Mouse (Mus musculus) frontal cortex, postnatal 14 days (tissue): Measurements from ENCODE around the gene 1700015F17Rik.
A peak's percentile ranks its signal among the peaks of the same experiment; 100 is the strongest.

Source experiments
- DNase-seq, 2 experiments: peaks; one replicate each; pipeline ENCODE4 v3.0.0; 2022; ENCODE audit warnings: low spot score in 2 of 2

1700015F17Rik gene

DNA sequence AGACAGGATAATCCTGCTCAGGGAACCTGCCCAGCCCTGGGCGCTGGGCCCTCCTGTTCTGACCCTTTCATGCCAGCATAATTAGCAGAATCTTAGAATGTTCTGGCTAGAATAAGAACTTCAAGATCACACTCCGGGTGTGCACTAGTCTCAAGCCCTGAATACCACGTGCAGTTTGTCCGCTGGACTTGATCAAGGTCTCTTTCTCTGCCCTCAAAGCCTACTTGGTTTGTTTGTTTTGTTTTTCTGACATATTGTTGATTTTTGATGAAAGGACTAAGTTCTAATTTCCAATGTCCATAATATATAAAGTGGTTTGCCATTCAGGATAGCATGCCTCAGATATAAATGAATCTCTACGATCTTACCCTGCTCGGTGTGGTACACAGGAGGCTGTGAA, at the start of gene 1700015F17Rik:
Gene 1700015F17Rik, minus strand, starts transcription at position 101 of the 400 bp plus-strand sequence.
- DNase-seq: no peak

DNA sequence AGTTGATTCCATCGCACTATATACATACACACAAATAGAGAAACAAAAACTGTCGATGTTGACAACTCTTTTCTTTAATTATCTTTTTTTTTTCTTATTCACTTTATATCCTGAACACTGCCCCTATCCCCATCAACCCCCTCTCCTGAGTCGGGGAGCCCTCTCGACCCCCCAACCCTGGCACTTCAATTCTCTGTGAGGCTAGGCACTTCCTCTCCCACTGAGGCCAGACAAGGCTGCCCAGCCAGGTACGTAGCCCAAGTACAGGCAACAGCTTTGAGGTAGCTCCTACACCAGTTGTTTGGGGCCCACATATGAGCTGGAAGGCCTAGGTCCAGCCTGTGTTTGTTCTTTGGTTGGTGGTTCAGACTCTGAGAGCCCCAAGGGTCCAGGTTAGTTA, 36.5 kb upstream of the 1700015F17Rik start:
- no peak for DNase-seq

DNA sequence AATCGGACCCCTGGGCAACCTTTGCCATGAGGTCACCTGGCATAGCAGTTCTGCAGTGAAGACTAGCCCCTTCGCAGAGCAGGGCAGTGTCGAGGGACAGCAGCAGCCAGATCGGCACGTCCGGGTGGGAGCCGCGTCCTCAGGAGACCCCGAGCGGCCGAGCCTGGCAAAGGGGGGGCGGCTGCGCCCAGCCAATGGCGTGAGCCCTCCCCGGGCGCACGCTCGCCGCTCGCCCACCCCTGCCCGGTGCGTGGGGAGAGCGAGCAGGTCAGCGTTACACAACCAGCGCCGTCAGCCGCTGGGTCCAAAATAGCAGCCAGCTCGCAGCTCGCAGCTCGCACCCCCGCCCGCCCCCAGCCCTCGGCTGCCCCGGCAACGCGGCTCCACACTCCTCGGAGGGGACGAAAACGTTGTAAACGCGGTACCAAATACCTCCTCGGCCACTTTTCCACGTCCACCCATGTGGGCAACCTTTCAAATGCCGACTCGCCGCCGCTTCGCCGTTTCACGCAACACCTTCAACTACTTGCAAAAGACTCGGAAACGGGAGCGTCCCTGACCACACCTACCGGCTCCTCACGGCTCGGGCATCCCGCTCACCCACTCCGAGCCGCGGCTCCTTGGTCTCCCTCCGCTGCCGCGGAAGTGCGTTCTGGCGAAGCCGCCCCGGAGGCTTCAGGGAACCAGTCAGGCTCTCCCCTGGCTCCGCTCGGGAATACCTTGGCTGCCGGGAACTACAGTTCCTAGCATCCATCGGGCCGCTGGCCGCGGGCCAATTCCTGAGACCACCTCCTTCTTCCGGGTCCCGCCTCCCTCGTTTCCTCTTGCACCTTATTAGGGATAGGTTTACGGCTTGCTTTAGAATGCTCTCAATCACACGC, 35.5 kb upstream of the 1700015F17Rik start, which contains the start of gene Cldn12:
Gene Cldn12, minus strand, starts transcription at position 763 of the 881 bp plus-strand sequence.
- DNase-seq: peak; percentile 95

DNA sequence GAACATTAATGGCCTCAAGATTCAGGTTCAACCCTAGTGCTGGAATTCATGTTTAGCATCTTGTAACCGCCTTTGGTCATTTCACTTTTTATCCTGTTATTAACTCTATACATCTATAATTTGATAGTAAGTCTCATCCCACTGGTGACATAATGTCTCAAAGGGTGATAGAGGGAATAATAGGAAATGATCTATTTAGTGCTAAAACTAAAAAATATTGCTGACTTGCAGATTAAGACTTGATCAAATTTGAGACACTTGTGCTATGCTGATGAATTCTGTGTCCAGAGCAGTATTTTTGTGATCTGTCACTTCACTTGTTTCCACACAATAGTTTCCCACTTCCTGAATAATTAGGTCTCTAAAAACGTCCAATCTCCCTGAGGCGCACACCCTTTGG, 32.5 kb upstream of the 1700015F17Rik start:
- no peak for DNase-seq

DNA sequence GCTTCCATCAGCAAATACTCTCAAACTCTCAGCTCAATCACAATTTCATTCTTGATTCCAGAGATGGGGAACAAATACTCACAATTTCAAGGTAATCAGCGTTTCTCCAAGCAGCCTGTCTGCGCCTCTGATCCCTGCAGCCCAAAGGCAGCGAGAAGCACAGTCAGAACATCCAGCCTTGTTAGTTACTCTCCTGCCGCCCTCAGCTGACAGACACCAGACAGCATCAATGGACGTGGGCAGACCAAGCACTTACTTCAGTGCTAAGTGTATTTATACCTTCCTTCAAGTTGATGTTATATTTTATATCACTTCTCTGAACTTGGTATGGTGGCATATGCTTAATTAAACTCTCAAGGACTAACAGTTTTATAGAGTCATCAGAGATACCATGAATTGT, 32.0 kb upstream of the 1700015F17Rik start:
- no peak for DNase-seq

DNA sequence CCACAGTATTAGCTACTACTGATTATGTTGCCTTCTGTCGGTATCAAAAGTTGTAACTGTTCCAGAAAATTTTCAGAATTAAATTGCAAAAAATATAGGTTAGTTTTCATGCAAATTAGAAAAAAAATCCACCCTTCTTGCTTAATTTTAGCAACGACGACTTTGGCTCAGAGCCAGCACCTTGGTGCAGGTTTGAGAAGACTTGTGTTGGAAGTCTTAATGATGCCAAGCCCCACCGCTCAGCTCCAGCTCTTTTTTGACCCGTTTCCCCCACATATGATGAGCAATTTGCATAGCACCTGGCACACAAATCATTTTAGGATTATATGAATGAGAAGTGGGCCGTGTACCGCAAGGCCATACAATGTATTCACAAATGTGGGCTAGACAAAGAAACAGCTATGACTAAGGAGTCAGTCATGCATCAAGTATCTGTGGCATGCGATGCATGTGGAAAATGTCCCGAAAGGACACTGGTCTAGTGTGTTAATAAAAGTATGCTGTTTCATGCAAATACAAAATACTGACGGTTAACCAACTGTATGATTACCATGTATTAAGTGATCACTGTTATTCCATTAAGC, 31.5 kb upstream of the 1700015F17Rik start:
- no peak for DNase-seq

DNA sequence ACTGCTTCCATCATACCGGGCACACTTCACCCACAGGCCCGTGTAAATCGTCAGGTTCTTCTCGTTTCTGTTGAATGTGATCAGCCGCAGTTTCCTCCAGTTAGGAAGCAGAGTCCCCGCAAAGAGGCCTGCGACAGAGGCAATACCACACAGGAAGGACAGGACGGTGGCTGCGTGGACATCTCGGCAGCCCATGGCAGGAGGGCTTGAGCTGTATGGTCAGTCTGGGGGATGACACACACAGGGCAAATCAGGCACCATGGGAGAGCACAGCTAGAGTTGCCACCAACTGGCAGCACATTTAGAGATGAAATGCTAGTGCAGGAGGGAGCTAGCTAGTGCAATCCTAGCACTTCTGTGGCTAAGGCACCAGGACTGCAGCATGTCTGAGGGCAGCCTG, 29.3 kb upstream of the 1700015F17Rik start:
- no peak for DNase-seq

DNA sequence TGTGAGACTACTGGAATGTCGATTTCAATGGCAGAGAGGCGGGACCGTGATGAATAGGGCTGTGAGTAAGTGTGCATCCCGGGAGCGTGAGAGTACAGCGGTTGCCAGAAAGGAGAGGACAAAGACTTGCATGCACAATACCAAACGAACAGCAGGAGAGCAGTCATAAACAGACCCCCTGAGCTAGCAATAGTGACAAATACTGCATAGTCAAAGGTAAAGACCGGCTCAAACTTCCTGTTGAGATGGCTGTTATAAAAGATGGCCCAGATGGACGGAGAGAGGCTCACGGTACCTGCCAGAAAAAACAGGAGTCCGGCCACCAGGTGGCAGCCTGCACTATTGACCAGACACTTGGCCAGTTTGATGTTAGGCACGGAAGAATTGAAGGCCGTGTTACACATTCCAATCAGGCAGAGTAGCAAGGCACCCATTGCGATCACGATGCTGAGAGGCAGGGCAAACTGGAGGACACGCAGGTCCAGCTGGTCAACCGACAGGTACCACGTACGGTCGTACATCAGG, 28.8 kb upstream of the 1700015F17Rik start:
- peak in 1 of 2 experiments; percentile 57 for DNase-seq

DNA sequence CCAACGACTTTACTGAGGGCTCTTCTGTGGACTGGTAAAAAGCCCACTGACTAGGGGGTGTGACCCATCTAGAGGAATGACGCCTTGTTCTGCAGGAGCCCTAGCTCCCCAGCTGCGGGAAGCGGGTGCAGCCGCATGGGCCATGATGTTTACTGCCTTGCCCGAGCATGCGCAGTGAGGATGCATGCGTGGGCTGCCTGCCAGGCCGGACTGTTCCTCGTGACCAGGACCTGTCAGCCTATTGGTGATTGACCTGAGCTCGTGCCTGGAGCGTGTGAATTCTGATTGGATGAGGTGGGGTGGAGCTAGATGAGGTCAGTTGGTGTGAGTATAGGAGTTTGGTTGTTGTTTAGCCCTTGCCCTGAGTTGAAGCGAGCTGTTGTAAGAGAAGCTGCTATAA, 25.5 kb upstream of the 1700015F17Rik start:
- no peak for DNase-seq

DNA sequence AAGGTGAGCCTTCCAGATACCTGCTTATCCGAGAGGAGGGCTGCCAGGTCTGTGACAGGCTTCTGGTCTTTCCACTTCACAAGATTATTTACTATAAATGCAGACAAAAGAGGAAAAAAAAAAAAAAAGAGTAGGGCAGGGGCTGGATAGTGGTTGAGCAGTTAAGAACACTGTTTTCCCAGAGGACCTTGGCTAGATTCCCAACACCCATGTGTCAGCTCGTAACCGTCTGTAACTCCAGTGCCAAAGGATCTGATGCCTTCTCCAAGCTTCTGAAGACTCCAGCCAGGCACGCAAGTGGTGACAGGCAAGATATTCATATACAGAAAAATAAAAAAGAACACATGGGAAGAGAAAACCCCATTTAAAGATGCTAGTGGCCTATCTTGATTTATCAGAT, 24.4 kb upstream of the 1700015F17Rik start:
- no peak for DNase-seq

DNA sequence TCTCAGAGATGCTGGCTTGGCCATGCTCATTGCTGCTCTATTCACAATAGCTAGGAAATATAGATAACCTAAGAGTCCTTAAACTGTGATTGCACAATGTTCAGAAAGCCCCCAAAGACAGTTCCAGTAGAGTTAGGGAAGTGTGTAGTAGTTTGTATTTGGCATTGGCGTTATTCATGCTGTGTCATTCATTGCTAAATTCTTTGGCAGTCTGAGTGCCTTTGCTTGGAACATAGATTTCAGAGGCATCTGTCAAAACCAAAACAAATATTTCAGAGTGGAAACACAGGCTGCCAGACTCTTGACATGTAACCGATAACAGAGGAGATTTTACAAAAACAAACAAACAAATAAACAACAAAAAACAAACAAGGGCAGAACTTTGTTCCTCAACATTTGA, 22.6 kb upstream of the 1700015F17Rik start:
- no peak for DNase-seq

DNA sequence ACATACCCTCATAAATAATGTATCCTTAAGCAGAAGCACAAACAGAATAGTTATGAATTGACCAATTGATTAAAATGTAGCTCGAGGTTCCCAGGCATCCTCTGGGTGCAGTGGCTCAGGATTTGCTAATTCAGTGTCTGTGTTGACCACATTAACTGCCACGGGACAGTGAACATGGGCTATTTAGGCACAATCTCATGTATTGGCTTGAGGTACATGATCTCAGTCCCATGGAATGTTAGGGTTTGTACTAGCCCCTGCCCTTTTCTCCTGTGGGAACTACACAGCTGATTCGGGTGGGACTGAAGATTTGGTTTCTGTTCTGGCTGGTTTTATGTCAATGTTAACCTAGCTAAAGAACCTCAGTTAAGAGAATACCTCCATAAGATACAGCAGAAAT, 17.4 kb upstream of the 1700015F17Rik start:
- no peak for DNase-seq

DNA sequence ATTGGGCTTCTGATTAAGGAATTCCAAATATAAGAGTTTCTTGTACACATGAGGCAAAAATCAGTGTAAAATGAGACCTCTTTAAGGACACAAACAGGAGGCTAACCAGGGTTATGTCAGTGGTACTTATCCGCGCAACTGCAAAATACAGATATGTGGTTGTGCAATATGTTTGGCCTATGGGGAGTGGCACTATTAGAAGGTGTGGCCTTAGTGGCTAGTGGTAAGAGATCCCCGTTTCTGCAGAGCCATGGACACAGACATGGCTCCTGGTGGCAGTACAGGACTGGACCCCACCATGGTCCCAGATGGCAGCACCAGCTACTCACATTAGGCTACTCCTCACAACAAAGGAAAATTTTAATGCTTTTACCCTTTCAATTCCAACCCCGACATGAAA, 16.1 kb upstream of the 1700015F17Rik start:
- no peak for DNase-seq

DNA sequence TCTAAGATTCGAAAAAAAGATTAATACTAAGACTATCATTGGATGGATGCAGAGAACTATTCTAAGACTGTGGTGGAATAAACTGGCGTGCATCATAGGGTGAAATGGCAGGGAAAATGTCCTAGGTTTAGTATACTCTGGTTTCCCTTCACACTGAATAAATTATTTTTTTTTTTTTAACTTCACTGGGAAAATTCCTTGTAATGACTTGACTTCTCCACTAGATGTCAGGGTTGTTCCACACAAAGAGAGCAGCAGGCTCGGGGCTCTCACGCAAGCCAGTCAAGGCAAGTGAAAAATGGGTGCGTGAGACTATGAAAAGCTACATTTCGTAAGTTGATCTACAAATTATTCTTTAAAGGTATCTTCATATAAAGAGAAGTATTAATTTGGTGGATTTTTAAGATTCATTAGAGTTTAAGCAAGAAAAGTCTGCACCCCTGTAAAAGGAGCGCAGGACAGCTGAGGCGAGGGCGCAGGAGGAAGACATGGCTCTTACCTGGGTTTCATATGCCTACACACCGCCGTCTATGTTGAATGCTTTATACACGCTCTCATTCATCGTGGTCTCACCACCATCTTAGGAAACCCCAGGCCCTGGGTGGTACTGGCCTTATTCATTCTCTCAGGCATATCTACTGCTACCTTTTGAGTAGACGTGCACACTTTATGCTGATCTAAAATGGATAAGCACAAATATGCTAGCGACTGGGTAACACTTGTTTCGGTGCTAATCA, 15.5 kb upstream of the 1700015F17Rik start:
- no peak for DNase-seq

DNA sequence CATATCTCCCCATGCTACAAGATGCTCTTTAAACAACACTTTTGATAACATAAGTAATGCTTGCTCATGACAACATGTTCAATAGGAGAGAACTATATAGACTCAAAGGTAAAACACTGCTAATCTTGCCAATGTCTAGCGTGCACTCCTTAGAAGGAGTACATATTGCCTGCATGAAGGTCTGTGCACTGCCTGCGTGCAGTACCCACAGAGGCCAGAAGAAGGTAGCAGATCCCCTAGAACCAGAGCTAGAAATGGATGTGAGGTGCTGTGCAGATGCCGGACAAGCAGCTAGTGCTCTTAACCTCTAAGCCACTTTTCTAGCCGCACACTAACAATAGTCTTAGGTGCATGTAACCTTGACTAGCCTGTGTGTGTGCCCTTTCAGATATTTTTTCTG, 13.2 kb upstream of the 1700015F17Rik start:
- no peak for DNase-seq

DNA sequence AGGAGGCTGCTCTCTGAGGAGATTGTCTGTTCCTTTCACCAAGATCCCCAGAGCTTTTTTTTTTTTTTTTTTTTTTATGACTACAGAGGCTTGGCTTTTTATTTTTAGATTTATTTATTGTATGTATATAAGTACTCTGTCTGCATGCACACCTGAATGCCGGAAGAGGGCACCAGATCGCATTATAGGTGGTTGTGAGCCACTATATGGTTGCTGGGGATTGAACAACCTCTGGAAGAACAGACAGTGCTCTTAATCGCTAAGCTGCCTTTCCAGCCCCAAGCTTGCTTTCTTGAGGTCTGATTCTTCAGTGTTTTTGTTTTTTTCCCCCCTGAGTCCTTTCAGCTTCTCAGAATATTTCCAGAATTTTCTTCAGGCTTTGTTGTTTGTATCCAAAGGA, 7.1 kb upstream of the 1700015F17Rik start:
- DNase-seq: no peak

DNA sequence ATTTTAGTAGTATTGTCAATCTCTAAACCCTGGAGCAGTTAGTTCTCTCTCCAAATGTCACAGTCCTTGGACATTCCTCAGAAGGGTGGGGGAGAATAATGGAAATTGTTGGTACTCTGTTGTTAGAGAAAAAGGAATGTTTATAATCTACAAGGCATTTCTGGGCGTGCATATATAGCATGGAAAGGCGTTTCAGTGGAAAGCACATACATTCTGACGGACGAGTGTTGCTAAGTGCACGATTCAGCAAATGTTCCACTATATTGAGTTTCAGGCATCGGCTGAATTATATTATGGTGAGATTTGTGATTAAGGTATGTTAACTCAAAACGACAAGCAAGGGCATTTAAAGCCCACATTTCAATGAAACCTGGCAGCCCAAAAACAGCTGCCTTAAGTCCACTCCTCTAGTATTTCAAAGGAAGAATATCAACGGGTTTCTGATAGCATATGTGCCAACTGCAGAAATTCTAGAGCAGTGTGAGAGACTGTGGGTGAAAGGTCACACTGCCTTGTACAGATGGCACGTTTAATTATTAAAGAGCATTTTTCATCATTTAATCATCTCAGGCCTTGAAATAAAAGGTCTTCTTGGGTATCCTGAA, 4.4 kb upstream of the 1700015F17Rik start:
- no peak for DNase-seq

DNA sequence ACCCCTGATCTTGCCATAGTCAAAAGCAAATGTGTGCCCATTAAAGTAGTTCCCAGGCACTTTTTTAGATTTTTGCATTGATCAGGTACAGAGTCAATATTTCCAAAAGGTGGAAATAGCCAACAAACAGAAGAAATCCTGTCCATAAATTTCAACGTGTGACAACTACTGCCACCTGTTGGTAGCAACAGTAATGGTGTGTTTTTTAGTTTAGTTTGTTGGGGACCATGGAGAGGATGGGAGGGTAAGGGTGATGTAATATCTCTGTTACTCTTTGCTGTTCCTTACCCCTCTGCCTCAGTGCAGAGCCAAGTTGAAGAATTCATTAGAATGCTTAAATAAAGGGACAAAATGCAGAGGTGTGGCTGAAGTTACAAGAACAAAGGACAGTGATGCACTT, 2.7 kb upstream of the 1700015F17Rik start:
- DNase-seq: no peak

DNA sequence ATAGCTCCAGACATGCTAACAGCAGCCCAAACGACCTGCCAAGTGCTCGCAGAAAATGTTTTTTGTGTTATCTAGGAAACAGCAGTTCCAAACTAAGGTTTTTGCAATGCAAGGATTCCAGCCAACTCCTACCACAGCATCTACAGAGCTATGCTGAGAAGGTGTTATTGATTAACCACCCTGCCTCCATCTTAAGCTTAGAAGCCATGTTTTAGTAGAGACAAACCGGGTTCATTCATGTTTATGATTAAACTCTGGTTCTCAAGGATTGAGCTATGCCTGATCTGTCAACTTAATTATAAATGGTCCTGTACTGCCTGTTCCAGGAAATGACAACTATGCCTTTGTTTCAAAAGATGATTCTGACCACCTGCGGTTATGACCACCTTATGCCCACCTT, 2.8 kb downstream of the 1700015F17Rik start:
- no peak for DNase-seq

DNA sequence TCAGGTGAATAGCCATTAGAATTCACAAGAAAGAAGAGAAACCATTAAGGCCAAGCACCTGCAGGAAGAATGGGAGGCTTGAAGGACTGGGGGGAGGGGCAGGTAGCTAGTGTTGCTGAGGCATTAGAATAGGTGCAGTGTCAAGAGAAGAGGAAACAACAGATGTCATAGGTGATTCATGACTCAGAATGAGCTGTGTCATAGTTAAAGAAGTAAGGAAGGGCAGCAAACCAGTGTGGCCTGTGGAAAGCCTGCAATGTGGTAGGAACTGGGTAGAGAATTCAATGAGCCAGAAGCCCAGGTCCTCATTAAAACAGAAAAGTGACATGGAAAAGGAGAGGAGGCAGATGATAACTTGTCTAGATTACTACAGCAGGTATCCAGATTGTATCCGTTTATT, 13.7 kb downstream of the 1700015F17Rik start:
- DNase-seq: no peak

DNA sequence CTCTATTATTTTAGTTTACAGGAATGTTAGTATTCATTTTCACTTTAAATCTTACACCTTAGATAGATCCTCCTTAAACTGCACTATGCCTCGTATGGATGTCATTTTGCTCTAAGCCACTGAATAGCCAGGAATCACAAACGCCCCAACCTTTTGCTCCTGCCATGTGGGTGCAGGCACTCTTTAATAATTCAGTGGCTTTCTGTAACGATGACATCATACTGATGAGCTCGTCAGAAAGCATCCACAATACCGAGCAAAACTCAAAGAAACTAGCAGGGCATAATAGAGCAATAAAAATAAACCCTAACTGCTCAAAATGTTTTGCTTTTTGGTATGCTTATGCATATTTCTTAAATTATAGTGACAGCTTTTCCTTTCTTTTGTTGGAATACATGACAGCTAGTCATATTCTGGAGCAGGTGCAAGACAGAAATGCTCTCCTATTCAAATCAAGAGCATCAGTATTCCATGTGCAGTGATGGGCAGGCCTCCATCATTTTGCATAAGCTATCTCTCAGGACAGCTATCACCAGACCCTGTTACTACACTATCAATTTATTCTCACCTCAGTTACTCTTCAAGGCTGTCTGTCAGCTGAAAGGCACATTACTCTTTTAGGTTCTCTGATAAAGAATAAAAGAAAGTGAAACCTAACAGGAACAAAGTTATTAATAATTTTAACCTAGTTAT, 47.1 kb downstream of the 1700015F17Rik start:
- no peak for DNase-seq
